Mouse (Mus musculus) spleen, adult 12 weeks (tissue): ENCODE results near the gene Pbx1.

ENCODE experiments used
- DNase-seq: peaks from one replicate; pipeline ENCODE4 v3.0.0; 2022; ENCODE audit warnings: low spot score

The Pbx1 gene

DNA sequence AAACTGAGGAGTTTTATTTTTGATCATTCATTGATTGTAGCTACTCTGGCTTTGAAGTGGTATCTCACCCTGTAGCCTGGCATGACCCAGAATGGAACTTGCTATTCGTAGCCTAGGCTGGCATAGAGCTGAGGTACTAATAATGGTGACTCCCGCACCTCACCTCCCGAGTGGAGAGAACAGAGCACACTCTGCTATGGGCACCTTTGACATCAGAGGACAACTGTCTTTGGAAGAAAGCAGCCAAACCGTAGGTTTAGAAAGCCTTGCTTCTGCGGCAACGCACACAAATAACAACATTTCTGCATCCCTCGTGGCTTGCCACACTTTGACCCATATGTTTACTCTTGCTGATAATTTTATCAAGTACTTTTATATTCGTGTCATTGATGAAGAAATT lies 132.9 kb downstream of the Pbx1 start:
- DNase-seq, result no peak

DNA sequence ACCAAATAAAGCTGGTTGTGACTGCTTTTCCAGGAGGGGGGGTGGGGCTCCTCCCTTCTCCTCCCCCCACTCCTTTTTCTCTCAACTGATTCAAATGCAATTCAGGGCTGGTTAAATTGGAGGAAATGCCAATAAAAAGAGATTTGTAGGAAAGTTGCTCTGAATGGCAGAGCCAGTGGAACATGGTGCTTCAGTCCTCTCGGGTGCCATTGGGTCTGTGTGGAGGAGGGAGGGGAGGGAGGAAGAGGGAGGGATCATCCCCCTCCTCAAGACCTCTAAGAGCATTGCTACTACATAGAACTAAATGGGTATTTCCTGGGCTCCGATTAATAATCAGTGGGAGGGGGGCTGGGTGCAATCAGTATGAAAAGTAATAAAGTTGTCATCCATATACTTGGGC lies 135.8 kb downstream of the Pbx1 start:
- DNase-seq, result no peak

DNA sequence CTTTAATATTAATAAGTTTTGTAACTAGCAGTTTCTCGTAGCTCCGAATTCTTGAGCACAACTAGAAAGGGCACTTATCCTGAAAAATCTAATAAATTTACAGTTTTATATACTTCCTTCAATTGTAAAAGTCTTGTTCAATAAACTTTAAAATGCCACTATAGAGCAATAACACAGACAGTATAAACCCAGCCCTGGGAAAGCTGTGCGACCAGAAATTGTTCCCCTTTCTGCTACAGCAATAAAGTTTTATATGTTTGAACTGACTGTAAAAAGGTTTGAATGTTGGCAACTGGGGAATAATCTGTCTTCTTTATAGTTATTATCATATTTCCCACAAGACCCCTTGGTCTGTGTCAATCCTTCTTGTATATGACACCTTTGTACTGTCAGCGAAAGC lies 136.3 kb downstream of the Pbx1 start:
- no peak for DNase-seq

DNA sequence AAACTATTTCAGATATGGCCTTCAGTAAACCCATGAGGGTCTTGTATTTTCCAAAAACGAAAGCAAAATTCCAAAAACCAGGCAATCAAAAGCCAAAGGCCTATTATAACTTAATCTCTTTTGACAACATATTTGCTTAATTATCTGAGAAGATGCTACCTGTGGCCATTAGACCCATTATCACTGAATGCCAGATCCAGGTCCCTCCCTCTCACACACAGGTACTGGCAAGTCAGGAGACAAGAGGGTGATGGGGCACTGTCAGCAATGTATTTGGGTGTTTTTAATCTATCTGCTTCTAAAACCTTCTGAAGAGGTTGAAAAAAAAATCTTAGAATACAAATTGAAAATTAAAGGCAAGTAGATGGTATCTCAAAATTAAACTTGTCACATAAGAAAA lies 138.4 kb downstream of the Pbx1 start:
- no peak for DNase-seq

DNA sequence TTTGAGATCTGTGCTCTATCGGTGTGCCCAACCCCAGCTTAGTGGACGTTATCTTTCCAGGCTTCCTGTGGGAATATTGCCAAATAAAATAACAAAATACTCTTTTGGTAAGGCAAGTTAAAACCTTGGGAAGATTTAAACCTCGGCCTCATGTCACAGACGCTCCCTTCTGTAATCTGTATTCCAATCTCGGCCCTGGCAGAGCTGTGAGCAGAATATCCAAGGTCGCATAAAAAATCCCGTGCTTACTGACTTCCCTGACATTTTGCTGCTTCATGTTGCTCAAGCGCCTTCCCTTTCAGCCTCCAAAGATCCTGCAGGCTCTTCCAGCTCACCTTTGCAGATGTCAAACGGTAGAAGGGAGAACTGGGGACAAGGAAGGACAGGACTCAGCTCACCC lies 140.0 kb downstream of the Pbx1 start:
- no peak for DNase-seq

DNA sequence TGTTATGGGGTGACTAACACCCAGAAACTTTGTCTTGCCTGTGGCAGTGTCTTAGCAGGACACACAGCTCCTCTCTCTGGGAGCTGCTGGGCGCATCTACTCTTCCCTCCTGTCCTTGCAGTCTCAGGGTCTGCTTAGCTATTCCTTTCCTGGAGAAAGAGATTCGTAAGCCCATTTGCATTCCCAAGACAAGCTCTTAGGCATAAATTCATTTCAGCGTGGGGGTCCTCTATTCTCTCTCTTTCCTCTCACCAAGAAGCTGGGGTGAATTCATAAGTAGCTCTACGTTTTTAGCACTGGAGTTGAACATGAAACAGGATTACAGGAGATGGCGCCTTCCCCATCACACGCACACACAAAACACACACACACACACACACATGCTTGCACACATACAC lies 140.4 kb downstream of the Pbx1 start:
- no peak for DNase-seq

DNA sequence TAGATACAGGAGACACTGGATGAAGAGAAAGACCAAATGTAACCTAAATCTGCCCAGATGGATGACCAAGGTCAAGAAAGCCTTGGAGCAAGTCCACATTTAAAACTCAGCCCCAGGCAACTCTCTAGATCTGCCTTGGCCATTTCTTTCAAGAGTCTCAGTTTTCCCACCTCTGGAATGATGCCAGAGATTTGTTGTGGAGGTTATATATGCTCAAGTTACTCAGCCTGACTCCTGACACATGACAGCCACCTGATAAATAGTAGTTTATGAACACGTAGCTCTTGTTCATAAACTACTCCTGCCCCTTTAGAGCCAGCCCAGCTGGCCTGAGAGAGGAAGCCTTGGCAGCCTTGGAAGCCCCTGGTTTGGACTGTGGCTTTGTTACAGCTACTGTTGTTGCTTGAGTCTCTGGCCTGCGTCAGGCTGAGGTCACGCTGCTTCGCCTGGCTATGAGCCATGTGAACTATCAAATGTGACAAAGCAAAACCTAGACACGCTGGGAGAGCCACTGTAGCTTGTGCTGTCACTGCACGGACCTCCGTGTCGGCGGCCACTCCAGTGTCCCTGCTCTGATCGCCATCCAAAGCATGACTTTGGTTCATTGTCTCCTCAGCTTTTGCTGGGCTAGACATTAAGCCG lies 140.9 kb downstream of the Pbx1 start:
- peak; percentile 40 for DNase-seq

DNA sequence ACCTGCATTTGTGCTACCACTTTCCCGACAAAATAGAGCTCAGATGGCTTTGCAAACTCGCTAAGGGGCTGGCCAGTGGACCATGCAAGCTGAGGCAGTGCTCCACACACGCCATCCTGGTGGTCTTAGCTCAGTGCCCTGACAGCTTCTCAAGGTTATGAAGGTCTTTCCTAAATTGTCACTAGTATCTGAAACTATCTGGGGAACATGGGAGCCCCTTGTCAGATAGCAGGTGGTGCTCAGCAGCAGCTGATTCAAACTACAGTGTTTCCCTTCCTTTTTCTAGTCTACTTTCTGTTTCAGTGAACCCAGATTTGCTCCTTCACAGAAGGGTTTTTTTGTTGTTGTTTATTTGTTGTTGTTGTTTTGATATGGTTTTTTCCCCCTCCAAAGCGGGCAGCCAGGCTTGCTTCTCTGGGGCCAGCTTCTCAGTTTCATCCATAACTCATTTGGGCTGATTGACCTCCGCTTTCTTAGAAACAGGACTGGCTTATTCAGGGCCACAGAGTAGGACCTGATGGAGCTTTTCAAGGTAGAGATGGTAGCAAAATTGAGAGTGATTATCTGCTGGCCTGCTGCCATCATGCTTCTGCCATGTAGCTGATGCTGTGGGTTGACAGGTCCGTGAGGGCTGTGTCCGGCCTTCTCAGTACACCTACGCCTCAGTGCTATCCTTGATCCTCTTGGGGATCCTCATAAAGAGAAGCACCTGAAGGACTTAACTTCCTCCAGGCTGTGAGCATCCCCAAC lies 141.7 kb downstream of the Pbx1 start:
- DNase-seq, result no peak

DNA sequence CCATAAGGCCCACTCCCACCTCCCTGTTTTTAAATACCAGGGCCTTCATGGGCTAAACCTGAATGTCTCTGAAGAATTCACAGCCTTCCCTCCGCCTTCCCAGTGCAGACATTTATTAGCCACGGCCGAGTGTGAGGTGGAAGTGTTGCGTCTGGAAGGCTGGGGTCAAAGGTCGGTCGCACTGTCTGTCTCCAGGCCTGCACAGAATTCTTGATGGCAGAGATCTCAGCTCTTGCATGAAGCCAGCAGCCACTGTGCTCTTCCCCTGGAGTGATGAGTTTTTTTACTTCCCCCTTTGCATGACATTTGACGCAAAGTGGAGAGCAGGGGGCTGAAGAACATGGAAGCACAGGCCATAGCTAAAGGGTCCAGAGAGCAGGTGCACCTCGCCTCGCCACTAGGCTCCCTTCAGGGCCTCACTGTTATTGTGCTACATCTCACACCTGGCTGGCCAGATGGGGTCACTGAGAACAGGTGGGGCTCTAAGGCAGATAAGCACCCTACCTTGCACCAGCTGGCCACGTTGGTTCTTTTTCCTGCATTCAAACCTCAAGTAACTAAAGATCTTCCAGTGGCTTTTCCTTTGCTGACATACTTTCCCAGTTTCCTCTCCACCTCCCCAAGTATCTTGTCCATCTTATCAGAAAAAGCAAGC lies 143.1 kb downstream of the Pbx1 start:
- no peak for DNase-seq

DNA sequence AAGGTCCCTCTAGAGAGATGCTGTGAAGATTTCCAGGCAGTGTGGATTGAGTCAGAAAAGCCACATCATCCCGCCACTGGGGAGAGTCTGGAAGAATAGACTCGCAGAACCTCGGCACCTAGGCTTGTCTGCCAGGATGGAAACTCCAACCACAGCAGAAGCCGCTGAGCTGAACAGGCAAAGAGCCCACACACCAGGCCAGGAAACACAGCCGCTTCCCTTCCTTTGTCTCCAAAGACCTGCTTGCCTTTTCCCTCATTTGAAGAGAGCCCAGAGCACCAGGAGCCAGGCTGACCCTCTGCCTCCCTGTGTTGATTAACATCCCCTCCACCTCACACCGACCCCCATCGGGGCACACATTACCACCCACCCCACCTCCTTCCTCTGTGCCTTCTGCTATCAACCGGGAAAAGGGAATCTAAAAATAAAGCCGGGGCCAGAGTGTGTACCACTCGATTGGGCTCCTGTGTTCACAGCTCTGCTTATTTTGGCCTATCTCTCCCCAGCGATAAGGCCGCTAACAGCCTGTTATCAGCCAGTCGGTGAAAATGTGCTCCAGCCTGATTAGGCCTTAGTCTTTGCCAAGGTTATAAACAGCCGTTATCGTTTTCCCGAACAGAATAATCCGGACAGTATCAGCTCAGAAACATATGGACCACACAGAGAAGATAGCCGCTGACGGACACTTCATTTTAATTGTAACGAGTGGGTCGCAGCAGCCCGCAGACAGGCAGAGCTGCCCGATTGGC lies 144.1 kb downstream of the Pbx1 start:
- peak; percentile 71 for DNase-seq

DNA sequence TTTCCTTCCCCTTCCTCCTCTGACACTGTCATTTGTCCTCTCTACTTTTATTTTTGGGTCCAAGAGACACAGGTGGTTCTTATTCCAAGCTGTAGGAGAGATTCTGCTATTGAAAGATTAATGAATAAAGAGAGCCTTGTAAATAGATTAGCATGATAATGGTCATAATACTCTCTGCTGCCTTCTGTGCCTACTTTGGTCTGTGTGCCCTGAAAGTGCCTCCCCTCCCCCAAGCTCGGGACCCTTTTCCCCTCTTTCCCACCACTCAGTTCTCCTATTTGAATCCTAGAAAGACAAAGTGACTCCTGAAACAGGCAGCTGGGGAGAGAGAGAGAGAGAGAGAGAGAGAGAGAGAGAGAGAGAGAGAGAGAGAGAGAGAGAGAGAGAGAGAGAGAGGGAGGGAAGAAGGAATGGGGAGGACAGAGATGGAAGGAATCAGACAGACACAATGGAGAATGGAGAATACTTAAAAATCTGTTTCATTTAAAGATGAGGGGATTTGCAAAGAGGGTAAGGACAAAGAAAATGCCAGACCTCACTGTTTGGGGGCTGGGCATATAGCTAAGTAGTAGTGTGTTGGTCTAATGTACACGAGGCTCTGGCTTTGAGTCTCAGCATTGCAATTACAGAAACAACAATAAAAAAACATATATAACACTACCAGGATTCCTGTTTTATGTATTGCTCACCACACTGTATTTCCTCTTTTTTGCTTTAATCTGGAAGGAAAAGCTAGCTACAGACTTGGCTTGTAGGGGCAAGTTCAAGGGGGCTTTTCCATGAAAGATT lies 145.0 kb downstream of the Pbx1 start:
- DNase-seq, result no peak

DNA sequence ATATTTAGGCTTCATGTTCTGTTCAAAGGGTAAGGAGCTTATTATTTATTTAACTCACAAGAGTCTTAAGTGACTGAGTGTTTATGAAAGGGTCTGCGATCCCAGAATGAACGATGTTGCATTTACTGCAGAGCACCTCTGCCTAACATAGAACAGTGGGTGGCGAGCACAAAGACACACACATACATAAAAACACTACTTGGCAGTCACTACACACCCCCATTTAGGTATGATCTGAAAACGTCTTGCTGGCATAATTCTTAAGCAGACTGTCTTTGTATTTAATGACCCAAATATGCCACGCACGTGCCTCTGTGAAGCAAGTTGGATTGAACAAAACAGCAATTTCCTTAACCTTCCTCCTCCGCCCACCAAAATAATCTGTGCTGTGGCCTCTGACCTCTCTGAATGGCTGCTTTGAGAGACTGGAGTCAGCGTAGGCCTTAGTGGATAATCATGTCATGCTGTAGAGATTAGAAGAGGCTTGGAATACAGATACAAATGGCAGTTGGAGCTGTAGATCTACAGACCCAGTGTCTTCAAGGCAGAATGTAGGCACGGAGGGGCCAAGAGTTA lies 147.4 kb downstream of the Pbx1 start:
- no peak for DNase-seq

DNA sequence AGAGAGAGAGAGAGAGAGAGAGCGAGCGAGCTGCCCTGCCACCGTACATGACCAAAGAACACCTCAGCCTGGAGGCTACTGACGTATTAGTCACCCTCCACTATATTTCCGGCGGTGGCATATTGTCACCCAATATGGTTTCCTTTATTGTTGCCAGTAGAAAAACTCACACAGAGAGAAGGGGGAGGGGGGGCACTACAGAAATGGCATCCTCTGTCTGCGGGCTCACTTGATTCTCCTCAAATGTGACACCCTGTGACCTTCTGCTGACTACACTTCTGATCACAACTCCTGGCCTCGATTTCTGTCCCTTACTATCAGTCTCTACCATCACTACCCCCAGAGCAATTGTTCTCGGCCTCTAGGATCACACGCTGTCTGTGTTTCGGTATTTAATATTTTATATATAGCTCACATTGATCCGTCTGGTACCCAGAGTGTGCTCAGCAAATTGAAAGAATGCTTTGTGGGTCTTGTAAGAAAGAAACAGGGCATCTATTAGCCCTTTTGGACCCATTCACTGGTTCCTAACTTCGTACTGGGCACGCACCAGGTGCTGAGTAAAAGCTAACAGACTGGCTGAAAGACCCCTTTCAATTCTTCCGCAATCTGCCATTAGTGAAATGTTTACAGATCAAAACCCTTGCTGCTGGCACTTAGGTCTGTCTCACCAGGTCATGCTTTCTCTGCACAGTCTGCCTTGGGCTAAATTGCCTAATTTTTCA lies 148.1 kb downstream of the Pbx1 start:
- no peak for DNase-seq

DNA sequence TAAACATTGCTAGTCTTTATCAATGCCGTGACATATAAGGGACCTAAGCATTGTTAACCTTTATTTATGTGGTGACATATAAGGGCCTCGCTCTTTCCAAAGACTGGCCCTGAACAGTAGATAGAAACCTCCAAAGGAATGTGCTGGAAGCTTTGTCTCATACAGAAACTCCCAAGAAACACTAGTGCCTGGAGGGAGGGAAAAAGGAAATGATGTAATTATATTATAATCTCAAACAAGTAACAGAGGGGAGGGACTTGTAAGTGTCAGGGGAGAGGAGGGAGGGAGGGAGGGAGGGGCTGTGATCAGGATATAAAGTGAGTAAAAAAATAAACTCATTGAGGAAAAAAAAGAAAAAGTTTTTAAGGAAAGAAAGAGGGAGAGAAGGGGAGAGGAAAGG lies 148.6 kb downstream of the Pbx1 start:
- no peak for DNase-seq

DNA sequence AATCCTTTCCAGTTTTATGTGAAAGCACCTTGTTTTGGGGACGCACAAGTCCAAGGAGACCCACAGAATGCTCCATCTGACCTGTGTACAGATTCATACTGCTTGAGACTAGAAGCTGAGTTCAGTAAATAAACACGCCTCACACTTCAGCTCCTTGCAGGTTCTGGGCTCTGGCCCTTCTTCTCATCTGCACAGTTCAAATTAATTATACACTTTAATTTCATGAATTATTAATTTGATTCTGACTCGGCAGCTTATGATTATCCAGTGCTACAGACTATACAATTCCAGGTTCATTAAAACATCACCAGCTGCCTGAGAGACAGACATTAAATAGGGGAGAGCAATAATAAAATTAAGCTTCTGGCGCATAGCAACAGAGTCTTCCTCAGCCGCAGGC lies 156.4 kb downstream of the Pbx1 start:
- DNase-seq, result no peak

DNA sequence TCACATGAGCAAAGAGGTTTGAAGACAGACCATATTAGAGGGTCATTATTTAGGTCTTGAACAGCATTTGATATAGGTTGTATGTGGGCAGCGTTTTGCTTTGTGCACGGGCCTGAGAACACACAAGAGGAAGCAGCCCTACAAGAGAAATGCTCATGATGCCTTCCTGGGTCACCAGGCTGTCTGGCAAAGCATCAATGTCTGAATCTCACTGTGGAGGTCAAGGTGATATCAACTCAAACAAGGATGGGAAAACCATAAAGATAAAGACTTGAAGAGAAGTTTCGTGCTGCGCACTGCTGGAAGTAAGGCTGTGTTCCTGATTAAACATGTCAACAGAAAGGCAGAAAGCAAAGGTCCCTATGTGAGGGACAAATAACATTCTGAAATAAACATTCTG lies 157.8 kb downstream of the Pbx1 start:
- DNase-seq, result no peak

DNA sequence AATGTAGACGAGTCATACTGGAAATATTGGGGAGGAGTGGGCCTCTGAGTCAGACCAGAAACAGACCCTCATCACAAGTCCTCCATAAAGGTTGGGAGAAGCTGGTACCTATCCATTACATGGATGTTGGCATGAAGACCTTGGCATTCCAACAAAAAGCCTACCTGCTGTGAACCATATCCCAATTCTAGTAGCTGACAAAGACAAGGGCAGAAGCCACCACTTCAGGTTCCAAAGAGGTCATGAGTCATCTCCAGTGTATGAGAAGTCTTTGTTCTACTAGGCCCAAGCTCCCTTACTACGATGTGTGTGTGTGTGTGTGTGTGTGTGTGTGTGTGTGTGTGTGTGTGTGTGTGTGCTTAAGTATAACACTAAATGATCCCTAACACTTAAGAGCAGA lies 160.0 kb downstream of the Pbx1 start:
- no peak for DNase-seq

DNA sequence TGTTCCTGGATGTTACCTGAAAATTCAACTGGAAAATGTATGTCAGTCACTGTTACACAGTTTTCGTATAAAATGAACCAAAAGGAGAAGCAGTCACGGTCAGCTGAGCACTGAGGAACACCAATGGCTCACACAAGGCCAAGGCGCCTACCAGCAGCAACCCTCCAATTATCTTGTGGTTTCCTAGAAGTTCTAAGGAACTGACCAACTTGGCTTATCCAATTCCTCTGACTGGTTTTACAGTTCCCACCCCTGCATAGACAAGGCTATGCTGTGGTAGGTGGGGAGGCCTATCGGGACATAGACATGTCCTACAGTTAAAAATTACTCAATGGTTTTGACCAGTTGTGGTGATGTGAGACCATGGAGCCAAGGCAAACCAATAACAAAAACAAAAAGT lies 160.9 kb downstream of the Pbx1 start:
- DNase-seq, result no peak

DNA sequence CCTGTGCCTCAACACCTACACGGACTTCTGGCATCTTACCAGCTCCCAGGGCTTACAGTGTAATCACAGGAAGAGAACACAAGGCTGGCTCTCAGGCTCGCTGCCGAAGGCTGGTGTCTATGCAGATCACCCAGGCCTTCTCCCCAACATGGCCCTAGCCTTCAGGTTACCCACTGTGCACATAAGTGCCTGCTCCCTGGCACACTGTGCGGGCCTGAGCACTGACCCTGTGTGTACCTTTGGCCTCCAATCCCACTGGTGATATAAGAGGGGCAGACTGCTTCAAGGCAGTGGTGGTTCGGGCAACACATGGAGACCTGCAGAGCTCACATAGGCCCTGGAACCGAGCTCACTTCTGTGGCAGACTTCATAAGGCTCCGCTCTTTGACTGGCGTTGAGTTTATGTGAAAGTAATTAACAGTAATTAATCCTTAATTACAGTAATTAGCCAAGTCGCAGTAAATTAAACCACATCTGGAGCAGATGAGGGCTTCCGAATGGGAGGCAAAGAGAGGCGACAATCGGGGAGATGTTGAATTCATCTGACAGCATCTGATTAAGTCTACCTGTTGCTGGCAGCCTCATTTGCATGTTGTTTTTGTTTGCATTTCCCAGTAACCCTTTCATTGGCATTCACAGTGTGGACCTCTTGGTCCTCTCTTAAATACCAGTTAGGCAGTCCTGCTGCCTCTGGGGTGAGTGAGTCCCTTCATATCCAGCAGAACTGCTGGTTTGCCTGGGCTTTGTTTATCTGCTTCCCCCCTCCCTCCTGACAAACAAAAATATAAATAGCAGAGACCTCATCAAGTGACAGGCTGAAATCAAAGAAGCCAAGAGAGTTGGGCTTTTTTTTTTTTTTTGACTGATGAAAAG lies 163.1 kb downstream of the Pbx1 start:
- no peak for DNase-seq

DNA sequence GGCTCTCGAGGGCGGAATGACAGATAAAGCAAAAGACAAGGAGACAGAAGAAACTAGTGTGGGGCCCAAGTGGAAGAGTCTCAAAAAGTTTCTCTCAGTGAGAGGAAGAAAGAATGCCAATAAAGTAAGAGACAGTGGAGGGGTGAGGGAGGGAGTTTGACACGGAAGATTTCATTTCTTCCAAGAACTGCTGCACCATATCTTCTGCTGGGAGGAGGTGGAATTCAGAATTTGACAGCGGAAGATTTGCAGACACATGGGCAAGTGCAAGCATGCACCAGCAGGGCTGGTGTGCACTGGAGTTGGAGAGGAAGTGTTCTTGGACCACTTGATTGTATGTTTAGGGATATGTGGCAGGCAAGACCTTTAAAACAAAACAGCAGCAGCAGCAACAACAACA lies 163.8 kb downstream of the Pbx1 start:
- no peak for DNase-seq
